ENCODE assay signal across 31 mouse cellular contexts in genomic region chr9:65514431-65514830, GRCm38 (mm10). TPM values are rescaled to one million over a fixed set of nuclear protein-coding genes. Genes with fewer than 3 reads are reported as not detected.
DNase-seq lines count a peak whose midpoint lies in the region; ATAC-seq and TF ChIP-seq lines count a peak whose summit lies in the region.
"Had no signal": no experiment of that assay in that cellular context is flagged by ENCODE, and none has a peak within 500 bp of the region (broad histone marks: within the 10 kb centered on the region; RNA-seq: fewer than 3 reads in every experiment).

No protein-coding gene starts in this region.

- no peak overlapping the region for H3K4me3 ChIP-seq in hindbrain, embryonic 12.5 days
- H3K4me3 ChIP-seq in hindbrain, embryonic 11.5 days (ENCODE audit: low read depth, low read length) = no peak overlapping the region
- no peak overlapping the region for H3K4me3 ChIP-seq in midbrain, postnatal 0 days (ENCODE audit: low read depth, low read length)
- no peak overlapping the region for H3K4me3 ChIP-seq in midbrain, embryonic 15.5 days
- H3K4me3 ChIP-seq in embryonic facial prominence, embryonic 14.5 days (ENCODE audit: low read depth, low read length) = no peak overlapping the region
- H3K4me3 ChIP-seq: forebrain, embryonic 10.5 days; myocyte had no signal

- TF ChIP-seq CTCF in midbrain, postnatal 0 days (IDR thresholded peaks at IDR 0.05) = no peak

- no peak for DNase-seq in hindbrain, embryonic 11.5 days (ENCODE audit: low spot score)
- peak; percentile 65 for DNase-seq in midbrain, postnatal 0 days (ENCODE audit: low spot score)
- no peak for DNase-seq in embryonic facial prominence, embryonic 14.5 days (ENCODE audit: low spot score)
- DNase-seq in retina, embryonic 14.5 days (ENCODE audit: low spot score) = peak; percentile 59
- no peak for DNase-seq in urinary bladder, postnatal 14 days (ENCODE audit: low spot score)
- DNase-seq: B cell, adult 2 months; gastrocnemius, postnatal 36 days; kidney, adult 18-20 months; kidney, postnatal 4 days; lung, embryonic 14.5 days; lung, postnatal 4 days; right cerebral cortex, adult 18-20 months; right cerebral cortex, postnatal 4 days; thymus, postnatal 14 days had no signal

- H3K27me3 ChIP-seq in hindbrain, embryonic 12.5 days = no peaks in the 10 kb centered on the region
- no peaks in the 10 kb centered on the region for H3K27me3 ChIP-seq in hindbrain, embryonic 11.5 days (ENCODE audit: control insufficient read depth, insufficient read depth, low read length)
- H3K27me3 ChIP-seq in midbrain, postnatal 0 days (ENCODE audit: insufficient read depth, low read length) = no peaks in the 10 kb centered on the region
- no peaks in the 10 kb centered on the region for H3K27me3 ChIP-seq in midbrain, embryonic 15.5 days (replicated peaks)
- no peaks in the 10 kb centered on the region for H3K27me3 ChIP-seq in embryonic facial prominence, embryonic 14.5 days (replicated peaks; ENCODE audit: control insufficient read depth, insufficient read depth, low read length)
- H3K27me3 ChIP-seq: Patski had no signal

- no peak overlapping the region for H3K9ac ChIP-seq in hindbrain, embryonic 12.5 days
- H3K9ac ChIP-seq in hindbrain, embryonic 11.5 days (ENCODE audit: low read depth, low read length) = no peak overlapping the region
- no peak overlapping the region for H3K9ac ChIP-seq in midbrain, postnatal 0 days (replicated peaks; ENCODE audit: low read length, poor library complexity, severe bottlenecking)
- H3K9ac ChIP-seq in midbrain, embryonic 15.5 days = no peak overlapping the region
- no peak overlapping the region for H3K9ac ChIP-seq in embryonic facial prominence, embryonic 14.5 days (ENCODE audit: low read depth, low read length)
- H3K9ac ChIP-seq: liver, embryonic 14.5 days; lung, embryonic 14.5 days had no signal

- H3K9me3 ChIP-seq in hindbrain, embryonic 12.5 days (replicated peaks) = no peaks in the 10 kb centered on the region
- H3K9me3 ChIP-seq in hindbrain, embryonic 11.5 days (ENCODE audit: control insufficient read depth, low read length) = no peaks in the 10 kb centered on the region
- H3K9me3 ChIP-seq in midbrain, postnatal 0 days (ENCODE audit: low read length) = no peaks in the 10 kb centered on the region
- no peaks in the 10 kb centered on the region for H3K9me3 ChIP-seq in midbrain, embryonic 15.5 days
- no peaks in the 10 kb centered on the region for H3K9me3 ChIP-seq in embryonic facial prominence, embryonic 14.5 days (ENCODE audit: control insufficient read depth, low read length)
- H3K9me3 ChIP-seq: forebrain, embryonic 10.5 days; G1E had no signal

- H3K36me3 ChIP-seq in hindbrain, embryonic 12.5 days = no peaks in the 10 kb centered on the region
- no peaks in the 10 kb centered on the region for H3K36me3 ChIP-seq in hindbrain, embryonic 11.5 days (ENCODE audit: control insufficient read depth, insufficient read depth, low read length)
- no peaks in the 10 kb centered on the region for H3K36me3 ChIP-seq in midbrain, postnatal 0 days (ENCODE audit: insufficient read depth, low read length)
- H3K36me3 ChIP-seq in midbrain, embryonic 15.5 days (replicated peaks) = no peaks in the 10 kb centered on the region
- H3K36me3 ChIP-seq in embryonic facial prominence, embryonic 14.5 days (ENCODE audit: control insufficient read depth, insufficient read depth, low read length) = no peaks in the 10 kb centered on the region
- H3K36me3 ChIP-seq: forebrain, embryonic 10.5 days; G1E had no signal

- peak overlapping the region; percentile 30; the same call in 1 of the 2 replicates for H3K27ac ChIP-seq in hindbrain, embryonic 12.5 days
- no peak overlapping the region for H3K27ac ChIP-seq in hindbrain, embryonic 11.5 days (ENCODE audit: low read depth, low read length)
- no peak overlapping the region for H3K27ac ChIP-seq in midbrain, postnatal 0 days (ENCODE audit: low read depth, low read length)
- H3K27ac ChIP-seq in midbrain, embryonic 15.5 days = no peak overlapping the region
- H3K27ac ChIP-seq in embryonic facial prominence, embryonic 14.5 days (replicated peaks; ENCODE audit: low read depth, low read length) = no peak overlapping the region
- H3K27ac ChIP-seq: forebrain, embryonic 10.5 days; liver, embryonic 14.5 days had no signal

- 77% methylated on average over 8 of the region's 8 CpGs for WGBS in hindbrain, embryonic 12.5 days
- 76% methylated on average over 8 of the region's 8 CpGs for WGBS in hindbrain, embryonic 11.5 days
- 60% methylated on average over 8 of the region's 8 CpGs for WGBS in midbrain, postnatal 0 days
- 81% methylated on average over 8 of the region's 8 CpGs for WGBS in midbrain, embryonic 15.5 days
- 56% methylated on average over 8 of the region's 8 CpGs for WGBS in embryonic facial prominence, embryonic 14.5 days

- H3K4me2 ChIP-seq in hindbrain, embryonic 12.5 days (replicated peaks) = no peak overlapping the region
- no peak overlapping the region for H3K4me2 ChIP-seq in hindbrain, embryonic 11.5 days (replicated peaks; ENCODE audit: low read depth, low read length)
- H3K4me2 ChIP-seq in midbrain, postnatal 0 days (ENCODE audit: low read depth, low read length, poor library complexity, severe bottlenecking) = no peak overlapping the region
- no peak overlapping the region for H3K4me2 ChIP-seq in midbrain, embryonic 15.5 days
- no peak overlapping the region for H3K4me2 ChIP-seq in embryonic facial prominence, embryonic 14.5 days (ENCODE audit: low read depth, low read length)
- H3K4me2 ChIP-seq: lung, embryonic 14.5 days had no signal

- no peak for ATAC-seq in hindbrain, embryonic 12.5 days (ENCODE audit: low FRiP score)
- ATAC-seq in hindbrain, embryonic 11.5 days (ENCODE audit: low FRiP score) = no peak
- peak; percentile 28; the same call in 1 of the 2 replicates for ATAC-seq in midbrain, postnatal 0 days (ENCODE audit: low FRiP score)
- ATAC-seq in midbrain, embryonic 15.5 days (replicated peaks) = no peak
- 0 out of 2 replicates have a peak, but pooled peaks have one; percentile 9 for ATAC-seq in embryonic facial prominence, embryonic 14.5 days (ENCODE audit: low read depth)
- ATAC-seq: inflammation-experienced regulatory T-cells, adult 6 months; Patski had no signal

- peaks cover 12% of the 10 kb centered on the region for H3K4me1 ChIP-seq in hindbrain, embryonic 12.5 days
- no peaks in the 10 kb centered on the region for H3K4me1 ChIP-seq in hindbrain, embryonic 11.5 days (replicated peaks; ENCODE audit: control insufficient read depth, insufficient read depth, low read length)
- H3K4me1 ChIP-seq in midbrain, postnatal 0 days (ENCODE audit: insufficient read depth, low read length) = no peaks in the 10 kb centered on the region
- H3K4me1 ChIP-seq in midbrain, embryonic 15.5 days = peaks cover 3% of the 10 kb centered on the region
- H3K4me1 ChIP-seq in embryonic facial prominence, embryonic 14.5 days (ENCODE audit: control insufficient read depth, insufficient read depth, low read length) = no peaks in the 10 kb centered on the region

RNA-seq across cellular contexts. Expression of gene Ankdd1a, which starts 5.6 kb away (rescaled TPM):
- 0.22 TPM in 1 of 2 replicates, not detected in the other for polyA plus RNA-seq in hindbrain, embryonic 12.5 days (2016; fragmentation: Nextera tagmentation; extraction: Ambion mirVana)
- 0.20 and 0.71 TPM in 2 replicates for polyA plus RNA-seq in hindbrain, embryonic 11.5 days (2014; fragmentation: Nextera tagmentation; extraction: Ambion mirVana)
- total RNA-seq in midbrain, postnatal 0 days (2014; rRNA removed) = 5.4 and 5.5 TPM in 2 replicates
- 1.4 TPM in 2 replicates for polyA plus RNA-seq in midbrain, postnatal 0 days (2015; fragmentation: Nextera tagmentation; extraction: Ambion mirVana)
- polyA plus RNA-seq in midbrain, embryonic 15.5 days (2015; fragmentation: Nextera tagmentation; extraction: Ambion mirVana) = 1.0 and 1.7 TPM in 2 replicates
- not detected in 2 replicates for polyA plus RNA-seq in embryonic facial prominence, embryonic 14.5 days (2014; fragmentation: Nextera tagmentation; extraction: Ambion mirVana)
- total RNA-seq: CH12.LX; common myeloid progenitor, adult 5-6 weeks; gastrocnemius, adult 18-20 months; gastrocnemius, postnatal 36 days; heart, adult 8-10 months; heart, postnatal 25 days; megakaryocyte-erythroid progenitor cell, adult 5-6 weeks had no signal
- polyA plus RNA-seq: forebrain, embryonic 10.5 days; G1E; heart, embryonic 14.5 days; inflammation-experienced regulatory T-cells, adult 6 months; kidney, embryonic 16.5 days; Patski; stomach, embryonic 14.5 days had no signal

RNA-seq across cellular contexts. Expression of gene Spg21, which starts 53.7 kb away (rescaled TPM):
- polyA plus RNA-seq in hindbrain, embryonic 12.5 days (2016; fragmentation: Nextera tagmentation; extraction: Ambion mirVana) = 121 and 136 TPM in 2 replicates
- 131 and 137 TPM in 2 replicates for polyA plus RNA-seq in hindbrain, embryonic 11.5 days (2014; fragmentation: Nextera tagmentation; extraction: Ambion mirVana)
- total RNA-seq in midbrain, postnatal 0 days (2014; rRNA removed) = 79.3 and 80.1 TPM in 2 replicates
- polyA plus RNA-seq in midbrain, postnatal 0 days (2015; fragmentation: Nextera tagmentation; extraction: Ambion mirVana) = 99.4 and 103 TPM in 2 replicates
- 115 and 133 TPM in 2 replicates for polyA plus RNA-seq in midbrain, embryonic 15.5 days (2015; fragmentation: Nextera tagmentation; extraction: Ambion mirVana)
- 176 and 185 TPM in 2 replicates for polyA plus RNA-seq in embryonic facial prominence, embryonic 14.5 days (2014; fragmentation: Nextera tagmentation; extraction: Ambion mirVana)

Comparison
In these comparisons a context has a peak if more than half of its experiments do, and no peak if none do; other contexts are left out.
1. ATAC-seq: peak in midbrain, postnatal 0 days (single experiment) and embryonic facial prominence, embryonic 14.5 days (single experiment); none in hindbrain, embryonic 12.5 days (single experiment), hindbrain, embryonic 11.5 days (single experiment) and midbrain, embryonic 15.5 days (single experiment).
2. DNase-seq: peak in midbrain, postnatal 0 days (single experiment) and retina, embryonic 14.5 days (single experiment); none in hindbrain, embryonic 11.5 days (single experiment), embryonic facial prominence, embryonic 14.5 days (single experiment) and urinary bladder, postnatal 14 days (single experiment).